Mouse (Mus musculus) left cerebral cortex, postnatal 25 days (tissue): ENCODE results near the gene Gm37240. TPM values are rescaled to one million over a fixed set of nuclear protein-coding genes. Genes with fewer than 3 reads are reported as not detected.
A peak's percentile ranks its signal among the peaks of the same experiment; 100 is the strongest.

Source experiments
- DNase-seq, 2 experiments: peaks; one replicate each; pipeline ENCODE4 v3.0.0; 2022; ENCODE audit warnings: low spot score in 2 of 2, mixed read lengths in 1 of 2
- intact Hi-C: fragments of 180-260 bp; cut with DNase I; formaldehyde crosslinking; loops from one replicate; pipeline ENCODE4 v1.15.1; 2025
- total RNA-seq, 2 experiments: library from RNA; stranded (reverse); gene quantifications; 2 replicates each; pipeline ENCODE4 v1.2.3; 2021

The Gm37240 gene
- total RNA-seq, 2 experiments from 2014 or later, result 0.69 to 2.2 TPM

- intact Hi-C loops, result loop anchor here (1.0 to 10.0 kb wide), 6 partner anchors 25 to 727 kb away; partner anchors contain the start of gene Gatb
Observed at GRCm38 (mm10) chr3:85661926-85662813, 225.1 kb downstream of the Gm37240 start.

GRCm38 (mm10) chr3:85659681-85660080 lies 227.6 kb downstream of the Gm37240 start:
- intact Hi-C loops, result loop anchor here (5.0 to 10.0 kb wide), 5 partner anchors 67 to 725 kb away; partner anchors contain the start of gene Gatb

More at GRCm38 (mm10) chr3:85661926-85662813, 225.1 kb downstream of the Gm37240 start:
- DNase-seq, result peak in 1 of 2 experiments; percentile 77

DNA sequence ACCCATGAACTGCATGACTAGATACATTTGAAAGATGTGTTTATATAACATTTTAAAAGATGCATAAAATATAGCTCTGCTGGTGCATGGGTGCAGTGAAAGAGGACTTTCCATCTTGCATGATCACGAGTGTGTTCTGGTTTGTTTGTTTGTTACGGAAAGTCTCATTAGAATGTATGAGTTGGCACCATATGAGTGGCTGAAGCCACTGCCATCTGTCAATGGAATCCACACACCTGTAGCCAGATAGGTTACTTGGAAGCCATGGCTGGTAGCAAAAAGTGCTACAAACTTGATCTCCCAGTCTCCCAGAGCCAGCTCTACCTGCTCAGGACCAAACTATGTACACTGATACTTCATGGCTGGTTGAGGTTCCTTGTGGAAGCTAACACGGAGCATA lies 231.8 kb downstream of the Gm37240 start:
- intact Hi-C loops, result no loop called here
- DNase-seq, result no peak

More at GRCm38 (mm10) chr3:85659681-85660080, 227.6 kb downstream of the Gm37240 start:
- no peak for DNase-seq

DNA sequence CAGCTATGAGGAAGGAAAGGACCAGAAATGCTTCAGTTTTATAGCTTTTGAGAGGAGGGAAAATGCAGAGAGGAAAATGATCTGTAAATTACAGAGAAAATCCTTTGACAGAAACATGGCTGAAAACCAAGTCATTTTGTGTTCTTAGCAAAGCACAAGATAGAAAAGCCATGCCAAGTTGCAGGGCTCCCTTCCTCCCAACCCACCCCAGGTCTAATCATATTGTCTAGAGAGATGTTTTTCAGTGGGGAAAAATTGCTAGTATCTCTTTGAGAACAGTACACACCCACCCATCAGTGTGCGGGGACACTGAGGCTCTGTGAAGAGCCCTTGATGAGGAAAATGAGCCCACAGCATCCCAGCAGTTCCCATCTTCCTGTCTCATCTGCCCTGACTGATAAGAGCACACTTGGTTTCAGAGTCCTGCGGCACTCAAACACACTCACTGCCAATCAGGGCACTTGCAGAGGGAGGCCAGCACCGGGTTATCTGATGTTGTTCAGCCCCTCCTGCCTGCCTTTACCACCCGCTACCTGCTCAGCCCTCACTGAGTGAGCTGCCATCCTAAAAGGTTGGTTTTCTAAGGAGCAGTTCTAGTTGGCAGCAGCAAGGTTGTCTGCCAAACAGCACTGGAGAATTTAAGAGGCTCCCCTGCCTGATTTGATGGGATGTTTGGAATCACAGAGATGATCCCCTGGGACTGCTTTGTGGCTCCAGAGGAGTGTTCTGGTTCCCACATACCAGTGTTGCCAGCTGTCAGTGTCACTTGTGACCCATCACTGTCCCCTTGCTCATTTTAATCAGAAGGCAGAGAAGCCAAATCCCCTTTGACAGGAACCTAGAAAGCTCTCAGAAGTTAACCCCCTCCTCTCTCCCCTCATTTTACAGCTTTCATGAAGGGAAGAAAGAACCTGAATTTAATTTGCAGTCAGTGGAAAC lies 234.3 kb downstream of the Gm37240 start:
- intact Hi-C loops, result no loop called here
- DNase-seq, result no peak

DNA sequence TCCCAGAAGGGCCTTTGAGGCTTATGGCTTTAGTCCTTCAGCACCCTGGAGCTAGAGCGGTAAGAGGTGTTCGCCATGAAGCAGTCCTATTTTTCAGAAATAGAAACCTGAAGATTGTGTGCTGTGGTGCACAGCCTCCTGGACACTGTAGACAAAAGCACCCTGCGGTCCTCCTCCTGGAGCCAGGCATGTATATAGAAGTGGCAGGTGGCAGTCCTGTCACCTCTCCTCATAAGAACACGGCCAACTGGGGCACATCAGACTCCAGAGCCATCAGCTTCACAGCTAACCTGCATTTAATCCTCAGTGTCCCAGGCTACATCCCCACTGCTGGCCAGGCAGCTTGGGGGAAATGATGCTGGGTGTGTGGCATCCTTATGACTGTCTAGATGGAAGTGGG lies 238.1 kb downstream of the Gm37240 start:
- DNase-seq, result no peak
- intact Hi-C loops, result no loop called here

DNA sequence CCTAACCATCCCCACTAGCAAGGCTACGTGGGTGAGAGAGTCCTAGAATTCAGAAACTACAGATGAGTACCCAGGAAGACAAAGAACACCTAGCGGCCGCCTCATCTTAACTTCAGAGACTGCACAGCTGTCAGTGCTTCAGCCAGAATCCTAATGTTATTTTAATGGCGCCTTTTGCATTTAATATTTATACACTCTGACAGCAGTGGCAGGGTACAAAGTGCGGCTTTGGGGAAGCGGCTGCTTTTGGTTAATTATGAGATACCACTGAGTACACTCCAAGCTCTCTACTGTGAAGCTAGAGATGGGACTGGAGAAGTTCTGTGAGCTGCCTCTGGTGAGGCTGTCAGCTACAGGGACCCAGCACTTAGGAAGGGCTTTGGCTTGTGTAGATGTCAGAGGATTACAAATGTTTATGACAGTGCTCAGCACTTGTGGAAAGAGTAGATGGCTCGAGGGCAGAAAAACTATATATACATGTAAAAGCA lies 241.8 kb downstream of the Gm37240 start:
- no peak for DNase-seq
- intact Hi-C loops, result no loop called here

DNA sequence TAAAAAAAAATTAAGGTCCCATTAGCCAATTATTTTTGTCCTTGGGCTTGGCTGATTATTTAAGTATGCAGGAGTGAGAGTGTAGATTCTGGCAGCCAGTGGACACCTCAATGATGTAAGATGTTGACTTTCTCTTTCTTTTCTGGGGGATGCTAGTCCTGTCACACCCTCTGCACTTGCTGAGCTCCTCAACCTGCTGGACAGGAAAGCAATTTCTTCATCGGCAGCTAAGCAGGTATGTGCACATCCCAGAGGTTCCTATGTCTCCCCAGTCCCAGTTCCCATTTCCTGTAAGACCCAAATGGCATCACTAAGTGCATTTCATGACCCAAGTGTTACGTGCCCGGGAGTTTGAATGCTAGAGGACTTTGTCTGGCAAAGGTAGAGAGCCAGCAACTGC lies 242.5 kb downstream of the Gm37240 start:
- DNase-seq, result no peak
- intact Hi-C loops, result no loop called here

- intact Hi-C loops, result no loop called here
Observed at GRCm38 (mm10) chr3:85641751-85642150, 245.6 kb downstream of the Gm37240 start.

GRCm38 (mm10) chr3:85636716-85637447 lies 250.4 kb downstream of the Gm37240 start:
- intact Hi-C loops, result loop anchor here (1.0 kb wide), 1 partner anchor 25 kb away; no protein-coding TSS in a partner anchor
- peak in 1 of 2 experiments; percentile 82 for DNase-seq

More at GRCm38 (mm10) chr3:85641751-85642150, 245.6 kb downstream of the Gm37240 start:
- no peak for DNase-seq

DNA sequence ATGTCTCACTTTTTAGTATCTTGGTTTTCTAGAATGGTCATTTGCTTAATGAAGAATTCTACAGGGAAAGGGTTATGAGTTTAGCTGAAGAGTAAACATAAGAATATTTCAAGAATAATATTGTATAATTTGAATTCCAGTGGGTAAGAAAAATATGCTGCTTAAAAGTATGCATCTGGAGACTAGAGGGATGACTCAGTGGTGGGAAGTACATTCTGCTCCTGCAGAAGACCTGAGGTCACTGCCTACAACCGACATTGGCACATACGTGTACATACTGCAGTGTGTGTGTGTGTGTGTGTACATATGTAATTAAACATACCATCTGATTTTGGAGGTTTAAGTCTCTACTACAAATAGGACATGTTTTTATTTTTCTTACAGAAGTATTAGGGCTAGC lies 251.7 kb downstream of the Gm37240 start:
- intact Hi-C loops, result no loop called here
- DNase-seq, result no peak

DNA sequence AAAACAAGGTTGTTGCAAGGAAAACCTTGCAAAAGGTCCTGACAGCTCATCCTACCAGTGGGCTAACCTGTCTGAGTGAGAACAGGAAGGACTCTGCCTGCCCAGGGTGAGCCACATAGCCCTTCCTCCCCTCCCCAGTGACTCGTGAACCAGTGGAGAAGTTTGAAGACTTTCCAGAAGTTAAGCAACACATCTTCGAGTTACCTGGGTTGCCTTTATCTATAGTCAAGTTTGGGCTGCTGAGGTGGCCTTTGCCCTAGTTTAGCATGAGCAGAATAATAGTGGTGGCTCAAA lies 252.2 kb downstream of the Gm37240 start:
- no peak for DNase-seq
- intact Hi-C loops, result no loop called here

- intact Hi-C loops, result no loop called here
- DNase-seq, result peak in 1 of 2 experiments; percentile 41
Observed at GRCm38 (mm10) chr3:85634389-85635125, 252.8 kb downstream of the Gm37240 start.

GRCm38 (mm10) chr3:85633733-85634132 lies 253.6 kb downstream of the Gm37240 start:
- no peak for DNase-seq
- intact Hi-C loops, result no loop called here

DNA sequence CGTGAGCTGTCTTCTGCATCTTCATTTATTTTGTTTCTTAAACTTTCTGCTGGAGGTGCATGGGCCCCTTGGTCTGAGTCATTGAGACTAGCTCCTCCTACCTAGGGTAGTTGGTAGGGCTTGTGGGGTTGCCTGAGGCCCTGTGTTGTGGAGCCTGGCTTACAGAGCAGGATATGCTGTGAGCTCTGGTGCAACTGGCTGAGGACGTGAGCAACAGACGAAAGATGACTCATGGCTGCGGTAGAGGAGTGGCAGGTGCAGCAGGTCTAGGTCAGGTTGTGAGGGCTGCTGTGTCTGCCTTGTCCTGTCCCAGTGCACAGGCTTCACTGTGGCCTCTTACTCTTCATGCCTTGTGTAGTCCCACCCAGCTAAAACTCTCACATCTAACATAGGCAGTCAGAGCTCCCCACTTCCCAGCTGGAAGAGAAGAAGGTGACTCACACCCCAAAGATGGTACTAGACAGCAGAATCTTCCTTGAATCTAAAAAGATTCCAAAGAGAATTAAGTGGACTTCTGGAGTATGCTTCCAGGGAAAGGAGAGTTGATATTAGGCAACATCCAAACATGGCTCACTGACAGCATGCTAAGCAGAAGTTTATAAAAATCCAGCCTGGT lies 257.3 kb downstream of the Gm37240 start:
- intact Hi-C loops, result no loop called here
- peak in 1 of 2 experiments; percentile 60 for DNase-seq

GRCm38 (mm10) chr3:85619751-85620150 lies 267.6 kb downstream of the Gm37240 start:
- peak in 1 of 2 experiments; percentile 62 for DNase-seq
- intact Hi-C loops, result no loop called here

DNA sequence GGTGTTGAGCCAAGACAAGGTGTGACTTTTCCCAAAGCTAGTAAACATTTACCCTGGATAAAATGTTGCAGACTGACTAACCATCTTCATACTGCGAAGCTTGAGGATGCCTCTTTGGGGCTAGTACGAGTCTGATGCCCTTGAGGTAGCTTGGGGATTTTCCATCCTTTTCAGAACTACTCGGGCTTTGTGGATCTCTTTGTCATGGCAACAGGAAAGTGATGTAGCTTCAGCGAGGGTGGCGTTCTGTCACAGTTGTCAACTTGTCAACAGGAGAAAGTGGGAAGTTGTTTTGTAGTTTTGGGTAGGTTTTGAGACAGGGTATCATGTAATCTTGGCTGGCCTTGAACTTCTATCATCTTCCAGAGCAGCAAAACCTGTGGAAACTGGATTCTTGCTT lies 268.0 kb downstream of the Gm37240 start:
- intact Hi-C loops, result no loop called here
- DNase-seq, result peak in 1 of 2 experiments; percentile 66

DNA sequence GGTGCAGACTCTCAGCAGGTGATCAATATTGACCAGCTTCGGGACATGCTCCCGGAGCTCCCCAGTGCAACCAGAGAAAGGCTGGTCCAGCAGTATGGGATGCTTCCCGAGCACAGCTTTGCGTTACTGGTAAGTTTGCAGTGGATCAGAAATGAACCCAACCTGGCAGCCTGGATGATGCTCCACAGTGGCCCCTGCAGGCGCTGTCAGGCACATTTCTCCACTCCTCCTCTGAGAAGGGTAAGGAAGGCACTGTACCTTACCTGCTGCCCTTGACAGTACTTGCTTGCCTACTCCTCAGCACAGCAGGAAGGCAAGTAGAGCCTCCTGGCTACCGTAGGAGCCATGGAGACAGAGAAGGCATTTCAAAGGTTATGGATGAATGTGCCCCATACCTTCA lies 268.4 kb downstream of the Gm37240 start:
- intact Hi-C loops, result no loop called here
- DNase-seq, result peak in 1 of 2 experiments; percentile 26

GRCm38 (mm10) chr3:85616389-85616788 lies 270.9 kb downstream of the Gm37240 start:
- intact Hi-C loops, result no loop called here
- no peak for DNase-seq
